Mouse (Mus musculus) heart, embryonic 14.5 days (tissue): ENCODE measurements around the gene Zbtb20. TPM values are rescaled to one million over a fixed set of nuclear protein-coding genes. Genes with fewer than 3 reads are reported as not detected.

Experiments
- ATAC-seq: fragments of 200-750 bp; cut with Nextera tagmentation; 2 replicates; pipeline ENCODE4 v1.8.0; 2017; ENCODE audit warnings: low read depth, moderate TSS enrichment; ENCODE audit not compliant: insufficient number of reproducible peaks, insufficient read depth, low FRiP score
- H3K27ac ChIP-seq, 2 experiments: fragments of 200-500 bp in 1 of 2; fragments of 300-500 bp in 1 of 2; sonication (generic) in 1 of 2; replicated peaks in 1 of 2; 2 replicates each; pipeline ENCODE4 v1.5.1; 2012 to 2014; ENCODE audit warnings: low read depth in 2 of 2, low read length in 2 of 2, control low read depth in 1 of 2, mild to moderate bottlenecking in 1 of 2, mixed read lengths in 1 of 2; ENCODE audit not compliant: control insufficient read depth in 1 of 2, insufficient read depth in 1 of 2
- H3K27me3 ChIP-seq: fragments of 300-500 bp; sonication (generic); 2 replicates; pipeline ENCODE4 v1.6.1; 2014; ENCODE audit warnings: mild to moderate bottlenecking, low read length, control low read depth; ENCODE audit not compliant: control insufficient read depth, insufficient read depth
- H3K36me3 ChIP-seq: fragments of 300-500 bp; sonication (generic); 2 replicates; pipeline ENCODE4 v1.6.1; 2014; ENCODE audit warnings: mild to moderate bottlenecking, control low read depth, low read length, mixed read lengths; ENCODE audit not compliant: control insufficient read depth, insufficient read depth
- H3K4me1 ChIP-seq, 2 experiments: fragments of 200-500 bp in 1 of 2; fragments of 300-500 bp in 1 of 2; sonication (generic) in 1 of 2; 2 replicates each; pipeline ENCODE4 v1.6.1; 2012 to 2014; ENCODE audit warnings: low read length in 2 of 2, control low read depth in 1 of 2, mixed read lengths in 1 of 2; ENCODE audit not compliant: control insufficient read depth in 2 of 2, insufficient read depth in 2 of 2
- H3K4me2 ChIP-seq: fragments of 300-500 bp; sonication (generic); 2 replicates; pipeline ENCODE4 v1.6.1; 2014; ENCODE audit warnings: mild to moderate bottlenecking, low read length
- H3K4me3 ChIP-seq, 2 experiments: fragments of 200-500 bp in 1 of 2; fragments of 300-500 bp in 1 of 2; sonication (generic) in 1 of 2; 2 replicates each; pipeline ENCODE4 v1.5.1; 2012 to 2014; ENCODE audit warnings: low read length in 2 of 2, mild to moderate bottlenecking in 2 of 2, control low read depth in 1 of 2, low read depth in 1 of 2, moderate library complexity in 1 of 2; ENCODE audit not compliant: control insufficient read depth in 1 of 2, insufficient read depth in 1 of 2
- H3K9ac ChIP-seq: fragments of 300-500 bp; sonication (generic); 2 replicates; pipeline ENCODE4 v1.6.1; 2014; ENCODE audit warnings: mild to moderate bottlenecking, low read length
- H3K9me3 ChIP-seq: fragments of 300-500 bp; sonication (generic); 2 replicates; pipeline ENCODE4 v1.6.1; 2016; ENCODE audit warnings: low read length, control low read depth; ENCODE audit not compliant: control insufficient read depth
- WGBS: fragments of 180-500 bp; shearing (Covaris S2); extraction: QIAGEN DNeasy Blood & Tissue Kit; methylation state at CpG from one replicate; pipeline ENCODE4 v1.1.7; 2014; 5-methylcytosine and 5-hydroxymethylcytosine counted together
- polyA plus RNA-seq: library from polyadenylated mRNA; unstranded; fragments of >200 nt; fragmentation: Nextera tagmentation; extraction: Ambion mirVana; gene quantifications from 2 replicates; pipeline ENCODE4 v1.2.1, GENCODE M21; 2014

Gene Zbtb20
- polyA plus RNA-seq, 1 experiment from 2014 or later = 50.3 TPM

DNA sequence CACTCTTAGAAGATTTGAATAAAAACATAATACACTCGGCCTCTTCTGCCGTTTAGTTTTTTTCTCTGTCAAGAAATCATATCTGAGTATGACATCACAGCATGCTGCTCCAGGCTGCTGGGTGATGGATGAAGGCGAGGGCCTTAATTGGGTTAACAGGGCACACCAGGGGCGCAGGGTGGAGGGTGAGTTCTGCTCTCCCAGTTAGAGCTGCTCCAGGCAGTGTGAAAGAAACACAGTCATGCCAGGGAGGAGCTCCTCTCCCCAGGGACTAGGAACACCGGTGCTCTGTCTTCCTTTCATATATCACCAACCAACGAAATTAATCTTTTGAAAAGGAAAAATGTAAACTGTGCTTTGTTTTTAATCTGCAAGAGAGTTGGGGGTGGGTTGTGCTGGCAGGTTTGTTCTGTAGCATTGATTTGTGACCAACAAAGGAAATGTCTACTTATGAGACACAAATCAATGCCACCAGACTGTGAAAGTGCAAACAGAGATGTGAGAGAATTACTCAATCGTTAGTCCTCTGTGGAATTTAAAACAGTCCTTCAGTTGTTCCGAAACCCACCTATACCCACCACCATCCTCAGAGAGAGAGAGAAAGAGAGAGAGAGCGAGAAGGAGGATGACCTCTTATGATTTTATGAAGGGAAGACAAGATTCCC, 673.9 kb downstream of the Zbtb20 start:
- no peaks in the 10 kb centered on the region for H3K27me3 ChIP-seq
- H3K9ac ChIP-seq = 0 out of 2 replicates have a peak overlapping the region, but pooled peaks have one; percentile 18
- peak overlapping the region; percentile 34 to 62; a peak in 1 of 4 replicates for H3K27ac ChIP-seq
- ATAC-seq = no peak
- no peak overlapping the region for H3K4me3 ChIP-seq
- no peaks in the 10 kb centered on the region for H3K36me3 ChIP-seq
- WGBS = 51% methylated on average over 9 of the region's 9 CpGs
- no peak overlapping the region for H3K4me2 ChIP-seq
- H3K4me1 ChIP-seq = peaks cover 22 to 46% of the 10 kb centered on the region in 2 experiments
- H3K9me3 ChIP-seq = no peaks in the 10 kb centered on the region

DNA sequence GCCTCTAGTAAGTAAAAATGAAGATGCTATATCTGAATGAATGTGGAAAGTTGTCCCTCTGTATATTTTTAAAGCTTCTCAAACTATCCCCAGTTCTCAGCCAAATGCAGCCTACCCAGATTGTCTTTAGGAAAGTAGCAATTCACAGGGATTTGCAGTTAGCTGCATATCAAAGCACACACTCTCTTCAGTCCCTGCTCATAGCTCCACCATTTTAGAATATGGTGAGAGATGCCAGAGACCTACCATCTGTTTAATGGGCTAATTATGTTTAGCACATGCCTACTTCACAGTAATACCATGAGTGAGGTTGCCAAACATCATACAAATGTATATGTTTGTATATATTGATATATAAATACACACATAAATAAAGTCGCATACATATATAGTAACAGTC, 676.8 kb downstream of the Zbtb20 start:
- WGBS = 87% methylated on average over 1 of the region's 1 CpGs
- no peaks in the 10 kb centered on the region for H3K36me3 ChIP-seq
- no peak overlapping the region for H3K9ac ChIP-seq
- H3K27me3 ChIP-seq = no peaks in the 10 kb centered on the region
- no peak overlapping the region for H3K4me3 ChIP-seq
- H3K4me1 ChIP-seq = peaks cover 18 to 37% of the 10 kb centered on the region in 2 experiments
- H3K9me3 ChIP-seq = no peaks in the 10 kb centered on the region
- no peak overlapping the region for H3K4me2 ChIP-seq
- no peak for ATAC-seq
- no peak overlapping the region for H3K27ac ChIP-seq

DNA sequence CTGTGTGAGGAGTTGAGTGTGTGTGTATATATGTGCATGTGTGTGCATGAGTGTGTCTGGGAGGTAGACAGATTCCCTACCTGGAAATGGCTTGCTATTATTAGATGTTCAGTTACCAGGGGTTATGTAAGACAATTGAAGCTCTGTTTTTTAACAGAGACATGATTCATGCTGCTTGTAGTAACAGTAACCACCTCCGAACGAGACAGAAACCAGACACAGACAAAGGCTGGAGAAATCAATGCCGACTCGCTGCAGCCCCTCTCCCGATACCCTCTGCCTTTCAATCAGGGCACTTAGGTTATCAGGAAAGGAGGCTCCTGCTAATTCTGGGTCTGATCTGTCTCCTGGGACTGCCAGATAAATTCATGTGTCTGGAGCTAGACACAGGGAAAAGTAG, 681.7 kb downstream of the Zbtb20 start:
- peak overlapping the region; percentile 75 to 84 for H3K27ac ChIP-seq

DNA sequence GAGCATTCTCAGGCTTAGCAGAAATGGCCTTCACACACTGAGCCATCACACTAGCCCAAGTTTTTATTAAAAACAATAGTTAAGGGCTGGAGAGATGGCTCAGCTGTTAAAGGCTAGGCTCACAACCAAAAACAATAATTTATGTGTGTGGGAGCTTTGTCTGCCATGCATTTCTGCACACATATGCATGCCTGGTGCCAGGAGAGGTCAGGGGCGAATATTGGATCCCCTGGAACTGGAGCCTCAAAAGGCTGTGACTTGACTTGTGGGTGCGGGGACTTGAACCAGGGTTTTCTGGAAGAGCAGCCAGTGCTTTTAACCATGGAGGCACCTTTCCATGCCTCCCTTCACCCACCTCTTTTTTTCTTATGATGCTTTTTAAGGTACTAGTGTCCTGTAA, 685.6 kb downstream of the Zbtb20 start:
- Histone ChIP-seq H3K27me3 (no peaks in the 10 kb centered on the region), H3K4me2 (no peak overlapping the region), H3K9ac (no peak overlapping the region), H3K36me3 (no peaks in the 10 kb centered on the region), H3K27ac (no peak overlapping the region), H3K9me3 (no peaks in the 10 kb centered on the region), H3K4me1 (peaks cover 7 to 8% of the 10 kb centered on the region in 2 experiments), H3K4me3 (no peak overlapping the region)
- no peak for ATAC-seq
- 100% methylated on average over 2 of the region's 2 CpGs for WGBS

More for the DNA sequence above, 681.7 kb downstream of the Zbtb20 start:
- Histone ChIP-seq H3K9me3 (no peaks in the 10 kb centered on the region), H3K36me3 (no peaks in the 10 kb centered on the region), H3K9ac (peak overlapping the region; percentile 40; the same call in 1 of the 2 replicates), H3K4me2 (peak overlapping the region; percentile 54), H3K27me3 (no peaks in the 10 kb centered on the region), H3K4me1 (peaks cover 7 to 14% of the 10 kb centered on the region in 2 experiments), H3K4me3 (no peak overlapping the region)
- 3% methylated on average over 5 of the region's 5 CpGs for WGBS
- ATAC-seq = no peak

DNA sequence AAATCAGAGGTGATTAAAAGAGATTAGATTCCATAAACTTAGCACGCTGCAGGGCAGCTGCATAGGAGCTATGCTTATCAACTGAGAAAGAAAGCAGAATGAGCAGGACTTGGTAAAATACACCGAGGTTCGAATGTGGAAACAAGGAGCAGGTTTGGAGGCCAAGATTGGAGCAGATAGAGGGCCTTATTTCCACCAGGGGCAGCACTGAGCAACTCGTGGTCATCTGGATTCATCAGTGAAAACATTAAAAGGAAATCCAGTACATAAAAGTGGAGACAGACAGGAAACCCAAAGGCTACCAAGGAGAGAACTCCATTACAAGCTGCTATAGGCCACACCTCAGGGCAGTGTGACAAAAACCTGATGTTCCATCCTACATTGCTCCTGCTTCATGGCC, 686.3 kb downstream of the Zbtb20 start:
- H3K4me1 ChIP-seq = peaks cover 7 to 8% of the 10 kb centered on the region in 2 experiments

DNA sequence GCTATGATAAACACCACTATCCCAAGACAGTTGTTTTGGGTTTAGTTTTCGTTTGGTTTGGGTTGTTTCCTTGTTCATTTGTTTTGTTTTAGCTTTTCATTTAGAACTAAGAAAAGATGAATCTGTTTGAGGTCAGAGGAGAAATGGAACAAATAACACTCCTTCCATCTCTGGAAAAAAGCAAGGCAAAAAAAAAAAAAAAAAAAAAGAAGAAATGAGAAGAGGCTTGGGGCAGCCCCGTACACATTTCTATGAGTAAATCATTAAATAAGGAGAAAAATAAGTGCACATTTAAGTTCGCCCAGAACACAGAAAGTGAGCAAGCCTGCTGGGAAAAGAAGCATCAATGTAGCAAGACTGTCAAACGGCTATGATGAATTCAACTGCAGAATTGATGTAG, 690.2 kb downstream of the Zbtb20 start:
- WGBS = 81% methylated on average over 4 of the region's 4 CpGs
- no peak for ATAC-seq

More for the DNA sequence above, 686.3 kb downstream of the Zbtb20 start:
- Histone ChIP-seq H3K9me3 (no peaks in the 10 kb centered on the region), H3K9ac (no peak overlapping the region), H3K27me3 (no peaks in the 10 kb centered on the region), H3K36me3 (no peaks in the 10 kb centered on the region), H3K4me3 (no peak overlapping the region), H3K4me2 (no peak overlapping the region), H3K27ac (no peak overlapping the region)
- no peak for ATAC-seq
- 84% methylated on average over 4 of the region's 4 CpGs for WGBS

DNA sequence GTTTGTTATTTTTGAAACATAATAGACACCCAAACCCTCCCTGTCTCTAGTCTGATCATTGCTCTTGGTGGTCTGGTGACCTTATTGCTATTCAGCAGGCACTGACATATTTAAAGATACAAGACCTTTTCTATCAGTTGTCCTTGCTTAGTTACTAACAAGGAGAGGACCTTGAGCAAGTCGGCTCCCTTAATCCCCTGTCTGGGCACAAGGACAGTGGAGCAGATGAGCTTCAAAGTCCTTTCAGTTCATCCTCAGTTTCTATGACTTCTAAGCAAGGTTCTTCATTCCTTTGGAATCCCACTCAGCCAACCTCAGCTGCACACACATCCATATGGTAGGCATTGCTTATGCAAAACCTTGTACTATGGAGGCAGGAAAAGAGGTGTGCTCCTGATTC, 690.8 kb downstream of the Zbtb20 start:
- no peak overlapping the region for H3K4me2 ChIP-seq
- H3K27me3 ChIP-seq = no peaks in the 10 kb centered on the region
- H3K4me1 ChIP-seq = no peaks in the 10 kb centered on the region
- H3K4me3 ChIP-seq = no peak overlapping the region
- H3K36me3 ChIP-seq = peaks cover 9% of the 10 kb centered on the region
- H3K9ac ChIP-seq = no peak overlapping the region
- H3K27ac ChIP-seq = no peak overlapping the region
- no peak for ATAC-seq
- 52% methylated on average over 1 of the region's 1 CpGs for WGBS
- H3K9me3 ChIP-seq = no peaks in the 10 kb centered on the region

More for the DNA sequence above, 690.2 kb downstream of the Zbtb20 start:
- no peaks in the 10 kb centered on the region for H3K27me3 ChIP-seq
- no peaks in the 10 kb centered on the region for H3K9me3 ChIP-seq
- H3K4me3 ChIP-seq = no peak overlapping the region
- H3K9ac ChIP-seq = no peak overlapping the region
- peaks cover 2% of the 10 kb centered on the region for H3K36me3 ChIP-seq
- no peaks in the 10 kb centered on the region for H3K4me1 ChIP-seq
- H3K4me2 ChIP-seq = no peak overlapping the region
- H3K27ac ChIP-seq = no peak overlapping the region
